Mouse (Mus musculus) ES-CJ7 (cell line): ENCODE measurements at regions not wholly inside any gene's neighbourhood (a gene's known extent, or its start where the extent isn't known, plus 50 kb on each side); places are given as distances from the start of the nearest gene placed in this dataset.

Experiments
- DNase-seq: peaks from one replicate; pipeline ENCODE4 v3.0.0; 2011; ENCODE audit warnings: low read depth, low spot score

- DNase-seq = no peak
Observed at GRCm38 (mm10) chr3:51135581-51135980, 88.7 kb upstream of the Noct start.

GRCm38 (mm10) chr3:51137730-51138312, 86.4 kb upstream of the Noct start:
- DNase-seq = no peak

GRCm38 (mm10) chr3:51145985-51146384, 78.3 kb upstream of the Noct start:
- DNase-seq = no peak

- DNase-seq = no peak
Observed at GRCm38 (mm10) chr3:51150012-51150411, 74.2 kb upstream of the Noct start.

GRCm38 (mm10) chr3:51151104-51151503, 73.1 kb upstream of the Noct start:
- DNase-seq = no peak

GRCm38 (mm10) chr3:51155621-51156020, 68.6 kb upstream of the Noct start:
- no peak for DNase-seq

- DNase-seq = peak; percentile 83
Observed at GRCm38 (mm10) chr3:51156386-51157290, 67.6 kb upstream of the Noct start.

GRCm38 (mm10) chr3:51157291-51157650, 67.0 kb upstream of the Noct start:
- DNase-seq = no peak

GRCm38 (mm10) chr3:51158449-51158848, 65.8 kb upstream of the Noct start:
- DNase-seq = no peak

- DNase-seq = no peak
Observed at GRCm38 (mm10) chr3:51159322-51159721, 64.9 kb upstream of the Noct start.

GRCm38 (mm10) chr3:51159881-51160280, 64.4 kb upstream of the Noct start:
- no peak for DNase-seq

- DNase-seq = no peak
Observed at GRCm38 (mm10) chr3:51160625-51161024, 63.6 kb upstream of the Noct start.

GRCm38 (mm10) chr3:51169150-51169925, 54.9 kb upstream of the Noct start:
- no peak for DNase-seq

- DNase-seq = peak; percentile 77
Observed at GRCm38 (mm10) chr3:51170225-51170852, 53.9 kb upstream of the Noct start.
